Mouse (Mus musculus) ES-E14 (cell line): ENCODE data around the gene Grin2b.

ENCODE experiments used
- HCFC1 ChIP-seq: IDR thresholded peaks from 2 replicates; pipeline ENCODE4 v1.6.1; 2012; ENCODE audit warnings: low read length, inconsistent platforms, borderline replicate concordance; ENCODE audit not compliant: insufficient read depth
- MAFK ChIP-seq: IDR thresholded peaks from 2 replicates; pipeline ENCODE4 v1.6.1; 2014; ENCODE audit warnings: mild to moderate bottlenecking, low read depth, low read length, inconsistent platforms; ENCODE audit not compliant: insufficient read depth
- ZC3H11A ChIP-seq: IDR thresholded peaks from 2 replicates; pipeline ENCODE4 v1.6.1; 2012; ENCODE audit warnings: low read depth, mild to moderate bottlenecking, inconsistent platforms, low read length, borderline replicate concordance
- ZNF384 ChIP-seq: IDR thresholded peaks from 2 replicates; pipeline ENCODE4 v1.6.1; 2012; ENCODE audit warnings: low read depth, low read length, inconsistent platforms

GRCm38 (mm10) chr6:135774670-135775069, 398.6 kb downstream of the Grin2b start:
- TF ChIP-seq ZC3H11A (no peak), ZNF384 (no peak), MAFK (no peak), HCFC1 (no peak)
